Mouse (Mus musculus): ENCODE measurements around the gene Fuom.

DNA sequence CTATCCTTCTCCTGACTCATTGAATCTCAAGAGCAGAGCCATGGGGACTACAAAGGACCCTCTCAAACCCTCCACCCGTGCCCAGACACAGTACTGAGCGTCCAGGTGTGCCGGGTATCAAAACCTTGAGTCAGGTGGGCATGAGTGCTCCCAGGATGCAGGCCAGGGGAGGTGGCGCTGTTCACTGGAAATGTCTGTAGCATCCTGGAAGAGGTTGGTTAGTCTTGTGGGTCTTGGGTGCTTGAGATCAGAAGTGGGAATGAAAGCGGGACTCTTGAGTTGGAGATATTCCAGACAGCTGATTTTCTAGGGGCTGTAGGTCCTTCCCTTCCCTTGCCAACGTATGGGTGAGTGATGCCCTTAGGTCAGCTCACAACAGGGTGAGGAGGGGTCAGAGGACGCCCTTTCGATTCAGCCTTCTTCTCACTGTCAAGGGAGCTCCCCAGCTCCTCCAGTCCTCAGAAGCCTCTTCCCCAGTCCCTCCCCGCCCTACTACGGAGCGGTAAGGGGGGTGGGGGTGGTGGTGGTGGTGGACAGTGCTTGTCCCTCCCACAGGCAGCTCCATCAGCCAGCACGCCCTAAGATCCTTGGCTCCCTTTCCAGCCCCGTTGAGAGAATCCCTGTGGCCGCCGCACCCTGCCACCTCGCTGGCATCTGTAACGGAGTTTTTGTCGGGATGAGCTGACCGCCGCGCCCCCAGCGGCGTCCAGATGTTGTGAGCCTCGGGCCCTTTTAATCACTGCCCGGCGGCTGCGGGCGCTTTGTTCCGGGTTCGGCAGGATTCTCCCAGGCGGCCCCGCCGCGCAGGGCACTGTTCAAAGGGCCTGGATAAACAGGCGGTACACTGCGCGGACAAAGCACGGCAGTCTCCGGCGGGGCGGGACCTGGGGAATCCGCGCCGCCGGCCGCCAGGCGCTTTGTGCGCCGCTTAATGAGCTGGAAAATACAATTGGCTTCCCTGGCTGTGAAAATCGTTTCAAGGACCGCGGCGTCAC lies 44.5 kb downstream of the Fuom start:
- TF ChIP-seq GATA1 (IDR thresholded peaks at IDR 0.05; ENCODE audit: borderline replicate concordance, low read length) (no peak), FLI1 (IDR thresholded peaks at IDR 0.05; ENCODE audit: low read length) (no peak)
